Mouse (Mus musculus) gastrocnemius, adult 2 months (tissue): ENCODE data around the gene Pcbd1. TPM values are rescaled to one million over a fixed set of nuclear protein-coding genes. Genes with fewer than 3 reads are reported as not detected.

Experiments
- DNase-seq: peaks from one replicate; pipeline ENCODE4 v3.0.0; 2022
- H3K27ac ChIP-seq: fragments of 200-600 bp; 2 replicates; pipeline ENCODE4 v1.8.1; 2022; ENCODE audit warnings: mild to moderate bottlenecking
- H3K4me3 ChIP-seq: fragments of 200-600 bp; 2 replicates; pipeline ENCODE4 v1.8.1; 2022; ENCODE audit warnings: mild to moderate bottlenecking, moderate library complexity
- CTCF ChIP-seq: fragments of 200-600 bp; IDR thresholded peaks from 2 replicates; pipeline ENCODE4 v1.8.1; 2022; ENCODE audit warnings: antibody characterized with exemption, mild to moderate bottlenecking, moderate library complexity
- intact Hi-C: fragments of 180-260 bp; cut with DNase I; formaldehyde crosslinking; loops from one replicate; pipeline ENCODE4 v1.15.1; 2025
- microRNA-seq: library from miRNA; unstranded; fragments of <30 nt; microRNA quantifications from one replicate; pipeline ENCODE4 v1.2.0, GENCODE M21; 2021
- total RNA-seq, 2 experiments: library from RNA; stranded (reverse); gene quantifications; 2 replicates each; pipeline ENCODE4 v1.2.3; 2021

Pcbd1 gene
- total RNA-seq, 2 experiments from 2014 or later: 0.54 TPM; not detected in 1

- intact Hi-C loops: no loop called here
- H3K4me3 ChIP-seq: no peak overlapping the region
- no peak for DNase-seq
- no peak for TF ChIP-seq CTCF
- no peak overlapping the region for H3K27ac ChIP-seq
Measured at GRCm38 (mm10) chr10:61123276-61123913, 34.3 kb downstream of the Pcbd1 start.

- intact Hi-C loops: no loop called here
- Histone ChIP-seq H3K4me3 (no peak overlapping the region), H3K27ac (no peak overlapping the region)
- DNase-seq: no peak
- no peak for TF ChIP-seq CTCF
Measured at GRCm38 (mm10) chr10:61124462-61124861, 35.3 kb downstream of the Pcbd1 start.

DNA sequence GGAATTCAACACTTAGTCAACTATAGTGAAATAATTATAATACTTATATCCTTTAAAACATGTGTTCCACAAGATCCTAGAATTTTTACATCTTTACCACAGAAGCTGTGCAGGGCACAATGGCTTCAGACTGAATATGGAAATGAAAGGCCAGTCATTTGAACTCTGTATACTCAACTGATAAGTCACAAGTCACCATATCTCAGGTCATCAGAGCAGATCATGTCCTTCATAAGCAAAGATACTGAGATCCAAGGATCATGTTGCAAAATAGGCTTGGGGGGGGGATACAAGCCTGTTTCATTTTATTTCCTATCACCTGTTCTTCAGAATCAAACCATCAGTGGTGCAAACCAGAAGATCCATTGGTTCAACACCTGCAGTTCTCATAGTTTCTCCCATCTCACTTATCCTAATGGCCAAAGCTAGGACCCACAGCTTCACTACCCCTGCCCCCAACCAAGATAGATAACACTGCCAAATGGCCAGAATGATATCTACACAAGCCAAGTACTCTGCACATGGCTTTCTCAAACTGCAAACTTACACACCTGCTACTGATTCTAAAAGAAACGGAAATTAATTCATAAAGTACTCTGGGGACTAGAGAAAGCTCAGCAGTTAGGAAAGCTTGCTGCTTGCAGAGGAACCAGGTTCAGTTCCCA is 39.7 kb downstream of the Pcbd1 start:
- intact Hi-C loops: no loop called here
- no peak for TF ChIP-seq CTCF
- no peak for DNase-seq
- no peak overlapping the region for H3K27ac ChIP-seq
- H3K4me3 ChIP-seq: no peak overlapping the region

GRCm38 (mm10) chr10:61130959-61131358 is 41.8 kb downstream of the Pcbd1 start:
- no peak overlapping the region for H3K4me3 ChIP-seq
- DNase-seq: no peak
- H3K27ac ChIP-seq: no peak overlapping the region
- intact Hi-C loops: no loop called here
- TF ChIP-seq CTCF: no peak

- DNase-seq: no peak
- no peak overlapping the region for H3K4me3 ChIP-seq
- H3K27ac ChIP-seq: no peak overlapping the region
- intact Hi-C loops: no loop called here
- TF ChIP-seq CTCF: no peak
Measured at GRCm38 (mm10) chr10:61134041-61134440, 44.9 kb downstream of the Pcbd1 start.

DNA sequence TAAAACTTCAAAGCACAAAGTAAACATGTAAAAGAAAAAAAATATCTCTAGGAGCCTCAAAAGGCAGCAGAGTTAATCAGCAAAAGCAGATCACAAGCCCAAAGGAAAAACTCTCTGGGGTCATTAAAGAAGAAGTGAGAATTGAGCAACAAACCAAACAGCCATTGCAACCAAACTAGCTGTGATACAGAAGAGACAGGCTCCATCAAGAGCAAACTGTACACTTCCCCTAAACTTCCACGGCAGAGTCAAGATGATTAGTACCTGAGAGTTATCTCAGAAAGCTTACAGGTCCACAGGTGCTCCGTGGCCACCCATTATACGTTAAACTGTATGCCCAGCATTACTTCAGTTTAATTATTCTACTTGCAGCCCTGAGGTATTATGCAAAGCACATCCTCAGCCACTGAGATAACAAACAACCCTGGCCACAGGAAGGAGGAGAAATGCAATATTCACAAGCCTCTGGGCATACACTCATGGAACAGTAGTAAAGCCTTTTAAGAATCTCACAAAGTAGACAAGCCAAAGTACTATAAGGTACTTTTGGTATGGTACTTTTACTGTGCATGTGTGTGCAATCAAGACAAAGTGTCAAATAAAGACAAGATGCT is 46.2 kb downstream of the Pcbd1 start:
- Histone ChIP-seq H3K4me3 (no peak overlapping the region), H3K27ac (no peak overlapping the region)
- DNase-seq: no peak
- no peak for TF ChIP-seq CTCF
- intact Hi-C loops: no loop called here

DNA sequence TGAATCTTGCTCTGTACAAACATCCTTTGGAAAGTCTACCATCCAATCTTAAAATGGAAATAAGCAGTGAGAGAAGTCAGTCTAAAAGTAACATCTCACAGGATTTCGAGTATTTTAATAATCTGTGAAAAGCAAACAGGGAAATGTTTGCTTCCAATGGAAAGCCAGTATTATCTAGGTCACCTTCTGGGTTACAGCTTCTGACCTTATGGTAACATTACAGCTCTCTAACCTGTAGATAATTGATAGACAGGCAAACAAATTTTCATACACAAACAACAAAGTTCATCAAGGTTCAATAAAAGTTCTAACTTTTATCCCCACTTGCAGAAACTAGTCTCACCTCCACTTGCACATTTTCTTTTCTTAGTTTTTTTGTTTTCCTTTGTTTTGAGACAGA is 48.4 kb downstream of the Pcbd1 start:
- intact Hi-C loops: no loop called here
- H3K27ac ChIP-seq: no peak overlapping the region
- DNase-seq: no peak
- H3K4me3 ChIP-seq: no peak overlapping the region
- TF ChIP-seq CTCF: no peak

GRCm38 (mm10) chr10:61143343-61143742 is 54.2 kb downstream of the Pcbd1 start:
- H3K27ac ChIP-seq: no peak overlapping the region
- no peak for DNase-seq
- no peak for TF ChIP-seq CTCF
- no peak overlapping the region for H3K4me3 ChIP-seq
- intact Hi-C loops: no loop called here

Small RNAs within 50 kb of the gene (microRNA-seq; reads per million reads assigned to microRNA genes)
- not detected for gene Gm44308

Other genes with a start within 250 kb of the Pcbd1 start
- gene Sgpl1, start 58.4 kb downstream of the Pcbd1 start, total RNA-seq: 1 to 10 TPM; 6.0 to 6.6 TPM
- gene Tbata, start 82.6 kb downstream of the Pcbd1 start, total RNA-seq: not detected
- 1 to 10 TPM in 1 of 2 experiments, under 1 TPM in 1; 0.43 to 1.5 TPM for gene Adamts14, start 184.1 kb downstream of the Pcbd1 start, total RNA-seq
- not detected for gene Prf1, start 208.5 kb downstream of the Pcbd1 start, total RNA-seq